Mouse (Mus musculus) MEL (cell line): ENCODE data around the gene Hnrnpll. TPM values are rescaled to one million over a fixed set of nuclear protein-coding genes. Genes with fewer than 3 reads are reported as not detected.

ENCODE experiments used
- DNase-seq: peaks from one replicate; pipeline ENCODE4 v3.0.0; 2011; ENCODE audit warnings: low read depth, low spot score
- H3K27ac ChIP-seq: 2 replicates; pipeline ENCODE4 v1.5.1; 2012; ENCODE audit warnings: low read depth, mild to moderate bottlenecking, control low read depth, low read length, moderate library complexity; ENCODE audit not compliant: control insufficient read depth
- H3K27me3 ChIP-seq, 2 experiments: fragments of 150-350 bp in 1 of 2; sonication (generic) in 1 of 2; 2 replicates each; pipeline ENCODE4 v1.6.1; 2012; ENCODE audit warnings: low read length in 2 of 2, mild to moderate bottlenecking in 2 of 2, improper control_type of control experiment in 1 of 2, moderate library complexity in 1 of 2; ENCODE audit not compliant: insufficient read depth in 2 of 2, control insufficient read depth in 1 of 2
- H3K36me3 ChIP-seq, 2 experiments: 2 replicates each; pipeline ENCODE4 v1.6.1; 2012 to 2014; ENCODE audit warnings: low read length in 2 of 2, improper control_type of control experiment in 1 of 2, inconsistent platforms in 1 of 2, mild to moderate bottlenecking in 1 of 2; ENCODE audit not compliant: insufficient read depth in 2 of 2, control insufficient read depth in 1 of 2
- H3K4me1 ChIP-seq, 2 experiments: fragments of 150-350 bp in 1 of 2; sonication (generic) in 1 of 2; 2 replicates each; pipeline ENCODE4 v1.6.1; 2012; ENCODE audit warnings: low read length in 2 of 2, improper control_type of control experiment in 1 of 2, mild to moderate bottlenecking in 1 of 2; ENCODE audit not compliant: insufficient read depth in 2 of 2, control insufficient read depth in 1 of 2
- H3K4me3 ChIP-seq, 2 experiments: fragments of 150-350 bp in 1 of 2; sonication (generic) in 1 of 2; 2 replicates each; pipeline ENCODE4 v1.5.1; 2012; ENCODE audit warnings: low read depth in 2 of 2, low read length in 2 of 2, mild to moderate bottlenecking in 2 of 2, moderate library complexity in 2 of 2, control low read depth in 1 of 2, improper control_type of control experiment in 1 of 2; ENCODE audit not compliant: control insufficient read depth in 1 of 2, insufficient read depth in 1 of 2
- H3K79me2 ChIP-seq: 2 replicates; pipeline ENCODE4 v1.6.1; 2012; ENCODE audit warnings: mild to moderate bottlenecking, low read length, moderate library complexity; ENCODE audit not compliant: control insufficient read depth, poor library complexity, insufficient read depth
- H3K9ac ChIP-seq: 2 replicates; pipeline ENCODE4 v1.6.1; 2012; ENCODE audit warnings: low read depth, mild to moderate bottlenecking, control low read depth, low read length, moderate library complexity; ENCODE audit not compliant: control insufficient read depth, poor library complexity, severe bottlenecking
- H3K9me3 ChIP-seq: fragments of 150-350 bp; sonication (generic); replicated peaks from 2 replicates; pipeline ENCODE4 v1.6.1; 2012; ENCODE audit warnings: mild to moderate bottlenecking, low read length, improper control_type of control experiment, moderate library complexity; ENCODE audit not compliant: insufficient read depth
- CHD2 ChIP-seq: IDR thresholded peaks from 2 replicates; pipeline ENCODE4 v1.6.1; 2011; ENCODE audit warnings: low read length, improper control_type of control experiment
- ELF1 ChIP-seq: IDR thresholded peaks from 2 replicates; pipeline ENCODE4 v1.6.1; 2014; ENCODE audit warnings: low read depth, mild to moderate bottlenecking, inconsistent platforms, low read length, improper control_type of control experiment, moderate library complexity
- ETS1 ChIP-seq: IDR thresholded peaks from 2 replicates; pipeline ENCODE4 v1.6.1; 2012; ENCODE audit warnings: low read depth, mild to moderate bottlenecking, inconsistent platforms, low read length, improper control_type of control experiment, moderate library complexity
- HCFC1 ChIP-seq: IDR thresholded peaks from 2 replicates; pipeline ENCODE4 v1.6.1; 2012; ENCODE audit warnings: low read depth, mild to moderate bottlenecking, inconsistent platforms, low read length, improper control_type of control experiment, moderate library complexity
- JUND ChIP-seq: IDR thresholded peaks from 2 replicates; pipeline ENCODE4 v1.6.1; 2011; ENCODE audit warnings: low read depth, mild to moderate bottlenecking, improper control_type of control experiment, low read length
- MAFK ChIP-seq: IDR thresholded peaks from 2 replicates; pipeline ENCODE4 v1.6.1; 2011; ENCODE audit warnings: low read depth, mild to moderate bottlenecking, low read length, improper control_type of control experiment, borderline replicate concordance
- MEF2A ChIP-seq: IDR thresholded peaks from 2 replicates; pipeline ENCODE4 v1.6.1; 2014; ENCODE audit warnings: low read depth, mild to moderate bottlenecking, inconsistent platforms, low read length, improper control_type of control experiment; ENCODE audit not compliant: poor library complexity, insufficient replicate concordance, severe bottlenecking; ENCODE audit errors: extremely low read depth
- MXI1 ChIP-seq: IDR thresholded peaks from 2 replicates; pipeline ENCODE4 v1.6.1; 2011; ENCODE audit warnings: mild to moderate bottlenecking, low read depth, low read length, improper control_type of control experiment
- NRF1 ChIP-seq: IDR thresholded peaks from 2 replicates; pipeline ENCODE4 v1.6.1; 2014; ENCODE audit warnings: low read depth, mild to moderate bottlenecking, inconsistent platforms, low read length, improper control_type of control experiment, moderate library complexity; ENCODE audit not compliant: poor library complexity, insufficient read depth, severe bottlenecking
- POLR2AphosphoS5 ChIP-seq: IDR thresholded peaks from 2 replicates; pipeline ENCODE4 v1.6.1; 2012; ENCODE audit warnings: low read depth, borderline replicate concordance, mild to moderate bottlenecking, inconsistent platforms, low read length, moderate library complexity, mixed read lengths
- RAD21 ChIP-seq: IDR thresholded peaks from 2 replicates; pipeline ENCODE4 v1.6.1; 2011; ENCODE audit warnings: mild to moderate bottlenecking, low read depth, low read length, improper control_type of control experiment
- RCOR1 ChIP-seq: IDR thresholded peaks from 2 replicates; pipeline ENCODE4 v1.6.1; 2012; ENCODE audit warnings: low read depth, mild to moderate bottlenecking, inconsistent platforms, low read length, improper control_type of control experiment
- SMC3 ChIP-seq: IDR thresholded peaks from 2 replicates; pipeline ENCODE4 v1.6.1; 2011; ENCODE audit warnings: low read depth, low read length, improper control_type of control experiment
- TAL1 ChIP-seq: IDR thresholded peaks from 2 replicates; pipeline ENCODE4 v1.6.1; 2012; ENCODE audit warnings: mild to moderate bottlenecking, inconsistent platforms, low read length, moderate library complexity, mixed read lengths
- UBTF ChIP-seq: IDR thresholded peaks from 2 replicates; pipeline ENCODE4 v1.6.1; 2012; ENCODE audit warnings: low read depth, mild to moderate bottlenecking, inconsistent platforms, low read length, improper control_type of control experiment, moderate library complexity, borderline replicate concordance; ENCODE audit not compliant: insufficient read depth
- USF1 ChIP-seq: IDR thresholded peaks from 2 replicates; pipeline ENCODE4 v1.6.1; 2014; ENCODE audit warnings: low read depth, mild to moderate bottlenecking, inconsistent platforms, low read length, improper control_type of control experiment, moderate library complexity
- USF2 ChIP-seq, 2 experiments: IDR thresholded peaks; 2 replicates each; pipeline ENCODE4 v1.6.1; 2011 to 2012; ENCODE audit warnings: improper control_type of control experiment in 2 of 2, low read length in 2 of 2, borderline replicate concordance in 1 of 2, inconsistent platforms in 1 of 2, low read depth in 1 of 2, mild to moderate bottlenecking in 1 of 2; ENCODE audit not compliant: insufficient read depth in 1 of 2
- ZC3H11A ChIP-seq: IDR thresholded peaks from 2 replicates; pipeline ENCODE4 v1.6.1; 2012; ENCODE audit warnings: low read depth, mild to moderate bottlenecking, inconsistent platforms, low read length, improper control_type of control experiment
- ZKSCAN1 ChIP-seq: IDR thresholded peaks from 2 replicates; pipeline ENCODE4 v1.6.1; 2012; ENCODE audit warnings: low read depth, mild to moderate bottlenecking, inconsistent platforms, low read length, improper control_type of control experiment, moderate library complexity
- ZMIZ1 ChIP-seq: IDR thresholded peaks from 2 replicates; pipeline ENCODE4 v1.6.1; 2012; ENCODE audit warnings: low read depth, mild to moderate bottlenecking, inconsistent platforms, low read length, improper control_type of control experiment, moderate library complexity
- polyA plus RNA-seq, 2 experiments: library from polyadenylated mRNA; stranded (reverse) in 1 of 2; unstranded in 1 of 2; fragments of >175 nt in 1 of 2; fragments of >200 nt in 1 of 2; gene quantifications; 2 replicates each; pipeline versions ENCODE4 v1.2.1 to v1.2.4; 2012; ENCODE audit warnings: low replicate concordance in 2 of 2, low read depth in 1 of 2; ENCODE audit not compliant: insufficient read length in 2 of 2, insufficient read depth in 1 of 2, missing spikeins in 1 of 2
- total RNA-seq: library from RNA; depleted of rRNA; stranded (reverse); fragments of 300-350 nt; gene quantifications from 2 replicates; pipeline ENCODE4 v1.2.3, GENCODE M21; 2012

Gene Hnrnpll
- total and polyA plus RNA-seq, 3 experiments = 48.7 to 142 (median 77.7) TPM

DNA sequence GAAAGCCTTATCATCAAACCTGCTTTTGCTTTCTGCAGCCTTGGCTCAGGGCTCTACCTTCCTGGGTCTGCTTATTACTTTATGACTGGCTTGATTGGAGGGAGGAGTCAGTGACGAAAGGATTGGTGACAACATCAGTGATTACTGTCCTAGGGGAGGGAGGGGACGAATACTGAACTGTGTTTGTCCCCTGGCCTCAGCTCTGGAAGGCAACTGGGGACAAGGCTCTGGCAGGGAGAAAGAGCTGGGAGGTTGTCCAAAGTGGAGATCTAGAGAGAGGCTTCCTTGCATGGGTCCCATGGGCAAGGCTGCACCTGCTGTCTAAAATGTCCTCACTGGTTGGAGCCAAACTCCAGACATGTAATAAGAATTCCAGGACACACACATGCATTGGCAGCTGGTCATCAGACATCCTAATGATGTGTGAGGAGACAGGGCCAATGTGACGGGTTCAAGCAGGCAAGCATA is 59.7 kb downstream of the Hnrnpll start:
- DNase-seq = no peak
- H3K27me3 ChIP-seq = no peaks in the 10 kb centered on the region
- H3K9ac ChIP-seq = no peak overlapping the region
- TF ChIP-seq ETS1 (no peak), JUND (no peak), CHD2 (no peak), UBTF (no peak), ELF1 (no peak), TAL1 (no peak), RCOR1 (no peak), RAD21 (no peak), MEF2A (no peak), POLR2AphosphoS5 (no peak), USF2 (IDR thresholded peaks at IDR 0.05; ENCODE audit: borderline replicate concordance in 1 of 2, insufficient read depth in 1 of 2, low read depth in 1 of 2, low read length in 2 of 2) (no peak)
- peaks cover 3 to 21% of the 10 kb centered on the region in 2 experiments; a peak in 3 of 4 replicates for H3K4me1 ChIP-seq
- H3K4me3 ChIP-seq = no peak overlapping the region
- H3K9me3 ChIP-seq = no peaks in the 10 kb centered on the region
- H3K27ac ChIP-seq = no peak overlapping the region
- no peaks in the 10 kb centered on the region for H3K79me2 ChIP-seq
- H3K36me3 ChIP-seq = peaks cover 0 to 9% of the 10 kb centered on the region in 2 experiments; a peak in 2 of 4 replicates

- Histone ChIP-seq H3K27ac (no peak overlapping the region), H3K4me3 (no peak overlapping the region), H3K4me1 (no peaks in the 10 kb centered on the region), H3K9ac (no peak overlapping the region)
- DNase-seq = no peak
- TF ChIP-seq UBTF (no peak), ZMIZ1 (no peak), USF1 (no peak), MAFK (no peak), ZKSCAN1 (no peak), NRF1 (no peak), MXI1 (no peak), RCOR1 (no peak), HCFC1 (no peak), SMC3 (no peak), ZC3H11A (no peak)
- TF ChIP-seq, all 39 proteins: peak for 0
- Histone ChIP-seq H3K36me3 (no peaks in the 10 kb centered on the region), H3K79me2 (no peaks in the 10 kb centered on the region), H3K27me3 (no peaks in the 10 kb centered on the region), H3K9me3 (no peaks in the 10 kb centered on the region)
These were observed 62.5 kb downstream of the Hnrnpll start for GRCm38 (mm10) chr17:79999631-80000030.
